Mouse (Mus musculus) cortical plate, adult 2 months (tissue): ENCODE measurements around the gene Thrap3.

Experiments
- CTCF ChIP-seq: fragments of 200-500 bp; IDR thresholded peaks from 2 replicates; pipeline ENCODE4 v1.5.1; 2011; ENCODE audit warnings: mild to moderate bottlenecking, control low read depth, low read length; ENCODE audit not compliant: insufficient read depth; ENCODE audit errors: extremely low read depth
- POLR2A ChIP-seq: fragments of 200-500 bp; IDR thresholded peaks from 2 replicates; pipeline ENCODE4 v1.6.1; 2011; ENCODE audit warnings: mild to moderate bottlenecking, low read length, control low read depth; ENCODE audit not compliant: insufficient read depth; ENCODE audit errors: extremely low read depth

DNA sequence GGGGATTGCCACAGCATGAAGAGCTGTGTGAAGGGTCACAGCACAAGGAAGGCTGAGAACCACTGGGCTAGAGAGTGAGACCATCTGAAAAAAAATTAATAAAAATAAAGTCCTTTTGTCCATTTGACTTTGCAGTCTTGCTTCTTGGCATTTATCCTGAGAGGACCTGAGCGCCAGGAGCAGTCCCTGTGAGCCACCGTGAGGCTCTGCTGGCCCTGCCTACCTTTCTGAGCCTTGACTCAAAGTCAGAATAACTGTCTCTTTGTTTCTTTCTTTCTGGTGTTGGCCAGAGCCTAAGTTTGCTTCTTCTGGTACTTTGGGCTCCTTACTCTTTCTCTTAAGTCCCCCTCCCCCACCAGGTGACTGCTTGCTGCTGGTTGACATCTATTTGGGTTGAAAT is 82.1 kb downstream of the Thrap3 start:
- TF ChIP-seq CTCF (no peak), POLR2A (no peak)
